Mouse (Mus musculus): ENCODE measurements at regions not wholly inside any gene's neighbourhood (a gene's known extent, or its start where the extent isn't known, plus 50 kb on each side); places are given as distances from the start of the nearest gene placed in this dataset.

DNA sequence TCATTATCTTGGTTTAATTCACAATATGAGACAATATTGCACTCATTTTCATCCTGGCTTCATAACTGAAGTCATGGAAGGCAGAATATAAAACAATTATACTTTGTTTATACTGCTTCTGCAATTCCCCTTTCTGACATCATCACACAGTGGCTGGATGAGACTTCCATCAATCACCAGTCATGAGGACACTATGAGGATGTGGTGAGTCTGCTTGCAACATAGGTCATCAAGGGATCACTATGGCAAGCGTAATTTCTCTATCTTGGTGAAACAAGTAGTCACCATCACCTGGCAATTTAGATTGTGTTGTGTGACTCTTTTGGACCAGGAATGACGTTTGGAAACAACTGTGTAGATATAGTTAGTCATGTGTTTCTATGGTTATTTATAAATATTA lies 134.6 kb downstream of the Hao1 start:
- DNase-seq = no peak

DNA sequence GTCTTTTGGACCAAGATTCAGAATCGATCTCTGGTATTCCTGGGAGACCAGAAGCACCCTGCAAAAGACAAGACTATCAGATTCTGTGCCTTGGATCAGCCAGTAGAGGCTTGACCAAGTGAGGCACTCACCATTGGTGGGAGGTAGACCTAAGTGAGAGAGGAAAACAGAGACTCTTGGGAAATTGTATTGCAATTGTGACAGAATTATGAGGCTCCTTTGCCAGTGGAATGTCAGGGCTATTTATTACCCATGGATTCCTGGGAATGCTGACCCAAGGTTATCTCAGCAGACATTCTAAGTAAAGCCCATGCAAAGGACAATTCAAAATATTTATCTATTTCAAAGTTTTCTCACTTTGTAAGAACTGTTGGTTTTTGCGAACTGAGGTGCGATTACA lies 154.6 kb downstream of the Hao1 start:
- no peak for DNase-seq

DNA sequence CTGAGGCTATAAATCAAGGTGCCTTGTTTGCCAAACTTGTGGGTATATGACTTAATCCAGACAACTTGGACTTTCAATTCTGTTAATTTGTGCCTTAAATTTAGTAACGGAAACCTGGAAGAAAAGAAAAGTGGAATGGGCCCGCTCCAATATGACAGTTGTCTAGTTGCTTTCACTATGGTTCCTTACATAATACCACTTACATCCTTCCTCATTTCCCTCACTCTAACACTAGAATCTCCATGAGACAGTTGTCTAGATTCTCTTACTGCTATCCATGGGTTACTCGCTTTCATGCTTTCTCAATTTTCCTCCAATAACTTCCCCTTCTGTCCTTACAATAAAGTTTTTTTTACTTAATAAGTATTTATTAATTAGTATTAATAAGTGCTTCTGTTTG lies 160.7 kb downstream of the Hao1 start:
- no peak for DNase-seq

DNA sequence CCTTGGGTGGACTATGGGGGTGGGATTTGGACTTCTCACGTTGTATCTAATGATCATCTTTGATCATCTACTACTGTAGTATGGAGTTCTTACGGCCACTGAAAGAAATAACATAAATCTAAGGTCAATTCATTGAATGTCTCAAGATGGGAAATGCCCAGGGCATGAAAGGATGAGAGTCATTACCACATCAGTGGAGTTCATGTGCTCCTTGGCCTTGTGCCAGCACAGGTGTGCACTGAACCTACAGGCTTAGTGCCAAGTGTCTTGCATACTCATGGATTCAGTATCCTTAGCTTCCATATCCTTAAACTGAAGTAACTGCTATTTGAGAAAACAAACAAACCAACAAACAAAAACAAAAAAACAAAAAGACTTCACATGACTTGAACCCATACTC lies 179.1 kb downstream of the Hao1 start:
- no peak for DNase-seq

DNA sequence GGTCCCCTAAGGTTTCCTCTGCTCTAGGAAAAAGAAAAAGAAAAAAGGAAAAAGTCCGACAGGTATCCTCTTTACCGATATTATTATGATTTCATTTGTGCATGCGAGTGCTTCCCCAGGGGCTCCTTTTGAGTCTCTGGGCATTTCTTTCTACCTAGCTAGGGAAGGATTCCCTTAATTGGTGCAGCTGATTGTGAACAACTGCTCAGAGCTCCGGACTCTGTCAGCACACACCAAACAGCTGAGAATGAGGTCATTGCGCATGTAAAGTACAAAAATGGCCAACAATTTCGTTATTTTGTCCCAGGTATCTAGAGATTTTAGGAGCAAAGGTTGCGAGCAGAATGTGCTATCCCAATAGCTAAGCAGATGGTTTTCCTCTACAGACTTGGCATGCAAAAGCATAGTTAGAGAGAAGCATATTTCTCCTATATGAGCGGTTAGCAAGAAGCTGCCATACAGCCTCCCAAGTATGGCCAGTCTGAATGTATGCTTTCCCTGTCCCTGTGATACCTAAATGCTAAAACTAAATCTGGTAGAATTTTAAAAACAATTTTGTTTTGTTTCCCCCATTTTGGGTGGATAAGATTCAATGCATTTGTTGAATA lies 203.2 kb downstream of the Hao1 start:
- no peak for DNase-seq

DNA sequence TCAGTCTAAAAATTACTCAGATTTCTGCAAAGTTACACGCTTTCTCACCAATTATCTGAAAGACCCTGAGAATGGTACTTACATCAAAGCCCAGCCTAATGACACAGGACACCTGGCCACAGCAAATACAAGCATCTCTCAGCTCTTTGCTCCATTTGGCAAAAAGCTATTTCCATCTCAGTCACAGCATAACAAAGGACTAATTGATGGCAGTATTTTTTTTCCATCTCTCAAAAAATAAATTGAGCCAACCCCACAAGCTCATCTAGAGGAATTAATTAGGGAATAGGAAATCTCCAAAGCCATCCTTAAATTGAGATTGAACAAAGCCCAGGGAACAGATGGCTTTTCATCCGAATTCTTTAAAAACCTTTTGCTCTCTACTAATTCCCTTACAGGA lies 203.7 kb downstream of the Hao1 start:
- DNase-seq = no peak

DNA sequence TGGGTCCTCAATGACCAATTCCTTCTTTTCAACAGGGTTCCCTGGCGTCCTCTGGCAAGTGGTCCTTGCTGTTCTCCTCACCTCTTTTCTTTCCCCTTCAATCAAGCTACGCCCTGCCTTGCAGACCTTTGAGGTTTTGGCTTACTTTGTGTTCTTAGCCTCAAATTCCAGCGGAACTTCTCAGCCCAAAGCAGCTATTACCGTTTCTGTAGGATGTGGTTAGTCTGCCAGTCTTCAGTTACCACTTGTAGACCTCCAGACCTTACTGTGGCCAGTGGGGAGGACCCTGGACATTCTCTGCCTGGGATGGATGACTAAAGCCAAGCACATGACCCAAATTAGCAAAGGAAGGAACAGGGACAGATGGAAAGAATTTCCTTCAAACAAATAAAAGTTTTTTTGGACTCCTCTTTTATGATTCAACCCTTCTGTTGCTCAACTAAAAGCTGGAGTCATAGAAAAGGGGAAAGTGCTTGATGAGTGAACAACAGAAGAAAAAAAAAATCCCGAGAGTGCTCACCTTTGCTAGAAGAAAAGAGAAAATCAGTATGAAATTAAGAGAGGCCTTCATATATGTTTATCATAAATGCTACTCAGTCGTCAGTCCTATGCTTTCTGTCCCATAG lies 211.5 kb downstream of the Hao1 start:
- DNase-seq = no peak

DNA sequence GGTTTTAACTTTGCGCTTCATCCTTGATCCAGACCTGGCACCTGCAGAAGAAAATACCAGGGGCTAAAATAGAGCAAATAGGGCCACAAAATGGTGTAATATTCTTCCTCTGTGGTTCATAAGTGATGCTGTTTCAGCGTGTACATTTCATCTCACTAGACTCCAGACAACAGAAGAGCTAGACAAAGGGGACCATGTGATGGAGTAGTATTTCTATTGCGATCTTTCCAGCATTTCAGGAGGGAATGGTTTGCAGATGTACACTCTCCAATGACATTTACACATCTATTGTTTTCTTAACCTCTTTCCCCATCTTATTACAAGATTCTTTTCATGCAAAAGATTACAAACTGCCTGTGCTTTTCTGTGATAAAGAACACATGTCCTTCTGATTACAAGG lies 246.1 kb downstream of the Hao1 start:
- DNase-seq = no peak

DNA sequence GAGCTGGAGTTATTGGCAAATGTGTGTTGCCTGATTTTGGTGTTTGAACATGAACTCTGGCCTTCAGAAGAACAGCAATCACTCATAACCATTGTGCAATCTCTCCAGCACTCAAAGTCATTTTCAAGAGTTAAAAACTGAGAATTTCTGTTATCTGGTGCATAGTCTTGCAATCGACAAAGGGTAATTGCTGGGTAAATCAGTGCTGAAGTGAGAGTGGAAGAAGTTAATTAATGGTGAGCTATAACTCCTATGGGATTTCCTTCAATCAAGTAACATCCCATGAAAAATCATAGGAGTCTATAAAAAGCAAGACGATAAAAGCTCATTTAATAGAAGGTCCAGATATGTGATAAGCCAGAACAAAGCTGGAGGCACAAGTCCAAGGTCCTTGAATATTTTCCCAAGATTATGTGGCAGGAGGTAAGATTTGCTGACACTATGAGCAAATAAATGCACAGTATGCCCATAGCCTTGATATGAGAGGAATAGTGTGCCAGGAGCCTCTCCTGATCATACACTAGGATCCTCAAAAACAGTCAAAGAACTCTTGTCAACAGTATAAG lies 264.0 kb downstream of the Hao1 start:
- DNase-seq = no peak

DNA sequence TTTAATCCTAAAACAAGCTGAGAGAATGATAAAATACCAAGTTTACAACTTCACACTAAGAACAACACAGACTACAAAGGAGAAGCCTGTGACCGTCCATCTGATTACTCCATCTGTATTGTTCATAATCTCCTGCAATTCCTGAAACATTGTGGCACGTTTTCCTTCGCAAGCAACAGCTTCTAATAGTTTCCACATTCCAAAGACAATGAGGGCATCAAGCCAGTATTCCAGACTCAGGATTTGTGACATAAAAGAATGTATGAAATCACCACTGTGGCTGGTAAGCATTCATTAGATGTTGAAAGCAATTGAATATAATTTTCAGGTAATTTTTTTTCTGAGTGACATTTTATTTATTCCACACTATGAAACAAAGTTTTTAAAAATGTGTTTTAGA lies 278.3 kb downstream of the Hao1 start:
- peak; percentile 4 for DNase-seq

DNA sequence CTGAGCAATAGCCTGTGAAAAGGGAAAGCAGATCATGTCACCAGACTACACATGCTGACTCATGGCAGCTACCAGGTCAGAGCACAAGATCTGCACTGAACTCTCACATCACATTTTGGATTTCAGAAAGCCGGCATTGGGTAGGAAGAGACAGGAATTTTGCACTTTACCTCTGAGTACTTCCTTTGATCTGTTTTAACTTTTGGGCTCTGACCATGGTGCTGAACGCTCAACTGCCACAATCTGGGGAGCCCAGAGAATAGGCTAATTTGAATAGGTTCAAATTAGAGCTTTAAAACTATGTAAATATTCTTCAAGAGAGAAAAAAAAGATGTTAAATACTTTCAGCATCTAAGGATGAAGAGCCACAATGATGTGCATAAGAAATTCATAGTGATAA lies 285.7 kb downstream of the Hao1 start:
- peak; percentile 6 for DNase-seq
